Mouse (Mus musculus) cerebellum, postnatal 14 days (tissue): ENCODE results near the gene Ace.
"Not testable (repeated sequence)": the region's sequence is repeated elsewhere in the genome, so short reads cannot be mapped to it uniquely, and the experiment has no call there.

Experiments
- DNase-seq, 2 experiments: peaks; one replicate each; pipeline ENCODE4 v3.0.0; 2021; ENCODE audit warnings: mixed read lengths in 2 of 2

Gene Ace

DNA sequence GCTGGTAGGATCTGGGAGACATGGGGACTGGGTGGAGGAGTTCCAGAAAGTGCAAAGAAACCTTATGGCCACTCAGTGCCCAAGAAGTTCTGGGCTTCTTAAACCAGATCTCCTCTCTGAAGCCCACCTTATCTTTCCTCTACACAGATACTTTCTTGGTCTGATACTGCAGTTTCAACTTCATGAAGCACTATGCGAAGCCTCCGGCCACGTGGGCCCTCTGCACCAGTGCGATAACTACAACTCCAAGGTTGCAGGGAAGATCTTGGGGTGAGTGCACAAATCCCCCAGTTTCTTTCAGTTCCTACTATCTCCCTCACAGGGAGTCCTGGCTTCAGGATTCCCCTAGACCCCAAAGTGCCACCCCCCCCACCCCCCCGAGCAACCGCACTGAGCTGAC, 32.3 kb downstream of the Ace start:
- no peak for DNase-seq

DNA sequence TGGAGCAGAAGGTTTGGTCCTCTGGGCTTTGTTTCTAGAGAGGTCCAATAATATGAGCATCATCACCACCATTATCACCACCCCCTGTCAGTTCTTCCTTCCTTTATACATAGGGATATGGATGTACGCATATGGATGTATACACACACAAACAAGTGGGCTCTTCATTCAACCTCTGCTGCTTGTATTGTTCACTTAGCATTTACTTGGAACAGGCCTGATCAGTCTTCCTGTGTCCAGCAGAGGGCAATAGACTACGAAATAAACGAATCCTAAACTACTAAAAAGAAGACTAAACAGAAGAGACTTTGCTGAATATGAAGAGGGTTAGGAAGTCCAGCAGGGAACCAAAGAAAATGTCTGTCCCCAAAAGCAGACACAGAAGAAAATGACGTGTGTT, 34.0 kb downstream of the Ace start:
- DNase-seq: peak; percentile 45 to 55

DNA sequence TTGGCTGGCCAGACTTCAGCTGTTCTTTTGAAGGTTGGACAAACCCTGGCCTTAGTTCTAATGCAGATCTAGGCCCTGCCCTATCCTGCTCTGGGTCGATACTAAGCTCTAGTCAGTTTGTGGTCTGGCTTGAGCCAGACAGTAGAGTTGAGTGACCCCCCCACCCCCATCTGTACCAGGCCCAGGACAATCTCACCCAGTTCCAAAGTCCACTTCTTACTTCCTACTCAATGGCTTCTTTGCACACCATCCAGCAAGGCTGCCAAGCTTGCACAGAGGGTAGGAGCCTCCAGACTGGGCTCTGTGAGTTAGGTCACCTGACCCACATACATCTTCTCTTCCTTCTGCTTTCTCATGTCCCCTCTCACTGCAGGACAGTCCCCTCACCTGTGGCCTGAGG, 36.8 kb downstream of the Ace start:
- DNase-seq: no peak

DNA sequence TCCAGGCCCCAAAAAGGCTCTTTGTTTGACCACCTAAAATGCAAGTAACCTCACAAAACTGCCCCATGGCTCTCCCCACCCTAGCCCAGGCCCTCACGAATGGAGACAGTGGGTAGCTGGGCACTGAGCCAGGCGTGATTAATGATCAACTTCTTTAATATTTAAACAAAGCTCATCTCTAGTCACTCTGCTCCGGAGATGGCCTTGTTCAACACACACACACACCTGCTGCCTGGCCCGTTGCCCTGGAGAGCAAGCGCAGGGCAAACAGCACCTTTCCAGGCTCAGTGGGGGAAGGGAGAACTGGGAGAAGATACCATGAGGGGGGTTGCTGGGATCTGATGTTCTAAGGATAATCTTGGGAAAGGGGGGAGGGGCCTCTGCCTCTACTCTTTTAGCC, 38.2 kb downstream of the Ace start:
- peak; percentile 39 to 56 for DNase-seq

DNA sequence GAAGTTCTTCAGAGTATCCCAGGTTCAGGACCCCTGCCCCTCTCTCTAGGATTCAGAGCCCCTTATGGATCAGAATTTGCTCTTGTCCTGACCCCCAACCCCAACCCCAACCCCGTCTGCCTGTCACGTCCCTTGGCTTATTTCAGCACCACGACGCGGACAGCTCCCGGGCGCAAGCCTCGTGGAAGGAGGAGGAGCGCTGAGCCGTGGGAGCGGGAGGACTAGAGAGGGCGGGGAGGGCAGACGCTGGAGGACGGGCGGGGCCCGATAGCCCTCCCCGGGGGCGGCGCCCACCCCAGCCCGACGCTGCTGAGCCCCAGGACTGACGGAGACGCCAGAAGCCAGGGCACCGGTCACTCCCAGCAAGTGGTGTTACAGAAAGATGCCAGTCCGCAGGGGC, 40.1 kb downstream of the Ace start, which contains the start of gene Kcnh6:
Kcnh6 (plus strand) TSS at position 304 of the 400 bp plus-strand sequence.
- DNase-seq: peak in 1 of 2 experiments; percentile 42

DNA sequence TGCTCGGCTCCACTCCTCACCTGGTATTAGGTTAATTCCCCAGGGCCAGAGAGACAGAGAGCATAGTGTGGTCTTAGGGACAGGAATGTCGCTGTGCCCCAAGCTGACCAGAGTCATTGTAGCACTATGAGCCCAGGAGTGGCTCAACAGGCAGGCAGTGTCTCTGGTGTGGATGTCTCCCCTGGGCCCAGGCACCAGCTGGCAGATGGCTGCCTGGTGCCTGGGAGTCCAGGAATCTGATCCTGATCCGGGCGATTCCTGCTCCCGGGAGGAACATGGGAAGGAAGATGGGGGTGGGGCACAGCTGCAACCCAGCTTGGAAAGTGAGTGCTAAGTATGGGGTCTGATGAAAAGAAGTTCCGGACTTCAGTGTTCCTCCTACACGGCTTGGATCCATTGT, 45.0 kb downstream of the Ace start:
- DNase-seq: no peak

DNA sequence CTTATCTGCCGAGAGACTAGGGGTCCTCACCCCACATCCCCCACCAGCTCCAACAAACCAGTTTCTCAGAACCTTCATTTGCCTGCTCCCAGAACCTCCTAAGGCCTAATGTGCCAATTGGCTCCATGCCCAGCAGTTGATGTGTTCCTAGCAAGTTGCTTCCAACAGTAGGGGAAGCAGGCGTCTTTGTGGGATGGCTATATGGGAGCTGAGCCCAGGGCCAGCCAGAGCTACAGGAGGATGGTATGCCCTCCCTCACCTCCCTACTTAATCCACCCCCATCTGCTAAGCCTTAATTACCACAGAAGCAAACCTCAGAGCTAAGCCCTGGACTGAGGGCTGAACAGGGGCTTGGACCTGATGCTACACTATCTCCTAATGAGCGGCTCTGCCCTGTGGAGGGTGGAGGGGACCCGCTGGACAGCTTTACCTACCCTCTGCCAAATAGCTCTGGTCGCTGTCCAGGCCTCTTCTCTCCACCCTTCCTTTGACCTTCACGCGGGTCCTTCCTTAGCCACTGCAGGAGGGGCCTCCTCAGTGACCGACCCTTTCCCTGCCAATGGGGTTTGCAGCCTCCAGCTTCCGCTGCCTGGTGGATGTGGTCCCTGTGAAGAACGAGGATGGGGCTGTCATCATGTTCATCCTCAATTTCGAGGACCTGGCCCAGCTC, 45.9 kb downstream of the Ace start:
- DNase-seq: peak; percentile 85 to 92

DNA sequence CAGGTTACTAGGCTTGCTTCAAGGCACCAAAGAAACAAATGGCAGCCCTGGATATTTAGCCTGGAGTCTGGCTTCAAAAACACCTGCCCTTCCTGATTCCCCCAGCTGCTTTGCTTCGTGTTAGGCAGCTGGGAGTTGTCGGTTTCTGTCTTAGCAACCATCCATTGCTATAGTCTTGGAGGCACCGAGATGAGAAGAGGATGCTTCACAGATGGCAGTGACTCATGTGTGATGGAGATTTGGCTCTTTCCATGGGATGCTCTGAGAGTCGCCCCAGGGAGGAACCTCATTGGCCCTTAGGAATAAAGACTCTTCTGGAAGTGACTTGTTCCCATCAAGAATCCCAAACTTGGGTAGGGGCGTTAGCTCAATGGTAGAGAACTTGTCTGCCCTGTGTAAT, 48.7 kb downstream of the Ace start:
- no peak for DNase-seq

DNA sequence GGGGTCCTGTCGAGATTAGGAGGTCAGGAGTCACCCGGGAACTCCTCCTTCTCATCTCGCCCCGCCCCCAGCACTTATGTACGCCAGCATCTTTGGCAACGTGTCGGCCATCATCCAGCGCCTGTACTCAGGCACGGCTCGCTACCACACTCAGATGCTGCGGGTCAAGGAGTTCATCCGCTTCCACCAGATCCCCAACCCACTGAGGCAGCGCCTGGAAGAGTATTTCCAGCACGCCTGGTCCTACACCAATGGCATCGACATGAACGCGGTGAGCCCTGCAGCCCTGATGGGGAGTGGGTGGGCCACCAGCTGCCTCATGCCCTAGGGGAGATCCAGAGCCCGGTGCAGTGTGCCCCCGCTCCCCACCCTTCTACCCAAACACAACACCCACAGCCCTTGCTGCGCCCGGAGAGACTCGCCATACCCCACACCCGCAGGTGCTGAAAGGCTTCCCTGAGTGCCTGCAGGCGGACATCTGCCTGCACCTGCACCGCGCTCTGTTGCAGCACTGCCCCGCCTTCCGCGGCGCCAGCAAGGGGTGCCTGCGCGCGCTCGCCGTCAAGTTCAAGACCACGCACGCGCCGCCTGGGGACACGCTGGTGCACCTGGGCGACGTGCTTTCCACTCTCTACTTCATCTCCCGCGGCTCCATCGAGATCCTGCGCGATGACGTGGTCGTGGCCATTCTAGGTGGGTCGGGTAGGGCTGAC, 52.5 kb downstream of the Ace start:
- peak; percentile 46 to 59 for DNase-seq

DNA sequence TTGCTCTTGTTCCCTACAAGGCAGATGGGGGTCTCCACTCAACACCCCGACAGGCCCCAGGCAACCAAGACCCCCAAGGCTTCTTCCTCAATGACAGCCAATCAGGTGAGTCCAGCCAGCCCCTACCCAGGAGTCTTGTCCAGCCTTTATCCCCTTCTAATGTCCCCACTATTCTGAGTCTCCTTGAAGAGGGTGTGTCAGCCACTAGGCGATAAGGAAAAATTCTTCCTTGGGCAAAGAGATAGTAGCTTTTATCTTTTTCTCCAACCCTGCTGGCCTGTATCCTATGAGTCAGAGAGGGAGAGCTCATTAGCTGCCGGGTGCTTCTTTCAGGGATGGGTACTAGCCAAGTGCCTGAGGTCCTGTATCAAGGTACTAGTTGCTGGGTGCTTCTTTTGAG, 58.0 kb downstream of the Ace start:
- DNase-seq: no peak

DNA sequence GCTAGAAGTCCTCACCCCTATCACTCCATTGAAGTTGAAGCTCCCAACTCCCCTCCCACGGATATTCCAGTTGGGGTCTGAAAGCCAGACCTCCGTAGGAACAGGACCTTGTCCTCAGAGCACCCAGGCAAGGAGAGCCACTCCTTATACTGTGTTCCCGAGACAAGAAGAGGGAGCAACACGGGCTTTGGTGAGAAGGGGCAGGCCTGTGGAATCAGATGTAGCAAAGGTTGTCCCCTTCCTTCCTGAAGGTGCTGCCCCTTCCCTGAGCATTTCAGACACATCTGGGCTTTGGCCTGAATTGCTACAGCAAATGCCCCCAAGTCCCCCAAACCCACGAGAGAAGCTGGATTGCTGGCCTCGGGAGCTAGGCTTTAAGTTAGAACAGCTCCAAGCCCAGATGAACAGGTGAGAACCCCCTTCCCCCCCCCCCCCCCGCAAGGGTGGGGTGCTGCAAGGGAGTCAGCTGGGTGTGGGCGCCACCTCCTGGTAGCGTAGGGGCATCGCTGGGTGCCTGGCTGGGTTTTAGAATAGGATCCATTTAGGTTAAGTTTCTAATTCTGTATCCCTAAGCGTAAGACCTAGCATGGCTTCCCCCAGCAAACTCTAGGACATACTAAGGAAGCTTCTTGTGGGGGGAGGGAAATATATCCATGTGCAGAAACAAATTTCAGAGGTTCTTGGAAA, 58.9 kb downstream of the Ace start:
- peak; percentile 78 to 85 for DNase-seq

DNA sequence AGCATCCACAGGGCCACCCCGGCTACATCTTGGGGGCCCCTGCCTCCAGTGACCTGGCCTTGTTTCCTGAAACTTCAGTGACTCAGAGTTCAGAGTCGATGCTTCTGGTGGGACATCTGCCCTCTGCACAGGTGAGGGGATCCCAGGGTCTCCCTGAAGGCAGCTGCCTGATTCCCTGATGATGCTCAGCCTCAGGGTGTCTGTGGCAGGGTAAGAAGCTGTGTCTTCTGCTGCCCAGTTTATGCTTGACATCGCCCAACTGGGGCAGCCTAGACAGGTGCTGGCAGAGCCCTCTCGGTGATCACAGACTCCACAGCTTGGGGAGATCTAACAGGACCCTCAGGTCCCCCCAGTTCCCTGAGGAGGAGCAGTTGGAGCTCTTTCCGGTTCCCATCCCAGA, 59.9 kb downstream of the Ace start:
- DNase-seq: no peak

DNA sequence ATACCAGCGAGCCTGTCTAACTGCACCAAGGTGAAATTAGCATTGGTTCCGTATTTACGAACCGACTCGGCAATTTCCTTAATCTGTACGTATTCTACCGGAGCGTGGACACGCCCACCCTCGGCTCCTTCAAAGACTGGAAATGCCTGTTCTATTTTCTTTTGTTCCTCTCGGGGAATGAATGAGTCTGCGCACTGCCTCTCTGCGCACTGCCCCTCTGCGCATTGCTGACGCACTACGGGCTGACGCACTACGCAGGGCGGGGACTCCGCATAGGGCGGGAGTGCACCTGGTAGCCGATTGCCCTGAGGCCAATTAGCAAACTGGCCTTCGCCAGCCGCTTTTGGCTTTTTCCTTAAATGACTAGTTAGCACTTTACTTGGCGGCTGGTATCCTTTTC, 64.3 kb downstream of the Ace start:
- DNase-seq: not testable (repeated sequence)

DNA sequence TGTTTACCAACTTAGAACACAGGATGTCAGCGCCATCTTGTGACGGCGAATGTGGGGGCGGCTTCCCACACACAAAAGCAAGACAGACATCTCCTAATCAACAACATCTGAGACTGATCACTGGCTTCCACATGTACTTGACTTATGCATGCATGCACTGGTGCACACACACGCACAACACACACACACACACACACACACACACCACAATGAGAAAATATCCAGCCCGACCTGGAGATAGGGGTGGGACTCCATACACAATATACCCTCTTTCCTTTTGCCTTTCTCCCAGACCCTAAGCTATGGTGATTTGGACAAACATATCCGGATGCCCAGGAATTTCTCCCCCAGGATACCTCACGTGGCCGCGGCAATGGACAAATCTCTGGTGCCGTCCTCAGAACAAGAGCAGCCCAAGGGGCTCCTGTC, 65.8 kb downstream of the Ace start:
- peak in 1 of 2 experiments; percentile 40 for DNase-seq

DNA sequence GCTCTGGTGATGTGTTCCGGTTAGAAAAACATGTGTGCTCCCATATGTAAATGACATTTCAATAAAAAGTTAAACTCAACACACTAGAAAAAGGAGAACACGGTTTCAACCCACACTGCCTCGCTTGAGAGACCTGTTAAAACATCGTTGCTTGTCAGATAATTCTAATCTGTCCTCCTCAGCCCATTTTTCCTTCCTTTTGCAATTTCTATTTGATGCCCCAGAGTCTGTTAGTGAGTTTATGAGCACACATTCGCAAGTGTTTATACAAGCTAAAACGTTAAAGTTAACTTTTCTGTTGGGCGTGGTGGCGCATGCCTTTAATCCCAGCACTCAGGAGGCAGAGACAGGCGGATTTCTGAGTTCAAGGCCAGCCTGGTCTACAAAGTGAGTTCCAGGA, 67.2 kb downstream of the Ace start:
- no peak for DNase-seq

DNA sequence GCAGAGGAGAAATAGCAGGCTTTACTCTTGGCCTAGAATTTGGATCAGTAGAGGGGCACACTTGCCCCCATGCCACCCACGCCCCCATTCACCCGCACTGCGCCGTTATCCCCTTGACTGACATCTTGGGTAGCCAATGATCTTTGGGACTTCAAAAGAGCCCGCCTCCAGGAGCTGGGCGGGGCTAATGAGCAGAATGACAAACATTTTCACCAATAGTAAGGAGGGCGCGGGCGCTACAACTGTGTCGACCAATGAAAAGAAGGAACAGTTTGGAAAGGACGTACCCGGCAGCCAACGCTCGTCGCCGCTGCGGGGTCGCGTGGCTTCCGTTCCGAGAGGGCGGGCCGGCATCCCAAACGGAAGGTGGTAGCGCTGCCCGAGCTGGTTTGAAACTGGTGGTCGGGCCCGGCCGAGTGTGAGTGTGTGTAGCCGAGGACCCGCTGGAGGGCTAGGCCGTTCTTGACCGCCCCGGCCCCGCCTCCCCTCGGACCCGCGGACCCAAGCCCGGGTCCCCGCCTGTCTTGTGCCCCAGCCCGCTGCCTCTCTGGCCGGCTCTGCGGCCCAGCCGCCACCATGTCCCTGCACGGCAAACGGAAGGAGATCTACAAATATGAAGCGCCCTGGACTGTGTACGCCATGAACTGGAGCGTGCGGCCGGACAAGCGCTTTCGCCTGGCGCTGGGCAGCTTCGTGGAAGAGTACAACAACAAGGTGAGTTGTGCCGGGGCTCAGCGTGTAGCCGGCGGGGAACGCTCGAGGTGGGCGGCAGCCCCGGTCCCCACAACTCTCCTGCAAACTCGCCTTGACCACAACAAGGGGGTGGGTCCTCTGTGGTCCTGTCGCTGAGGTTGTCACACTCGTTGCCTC, 69.0 kb downstream of the Ace start, which contains the start of gene Dcaf7:
Dcaf7 (plus strand) TSS at position 325 of the 870 bp plus-strand sequence.
- peak; percentile 98 to 99 for DNase-seq

DNA sequence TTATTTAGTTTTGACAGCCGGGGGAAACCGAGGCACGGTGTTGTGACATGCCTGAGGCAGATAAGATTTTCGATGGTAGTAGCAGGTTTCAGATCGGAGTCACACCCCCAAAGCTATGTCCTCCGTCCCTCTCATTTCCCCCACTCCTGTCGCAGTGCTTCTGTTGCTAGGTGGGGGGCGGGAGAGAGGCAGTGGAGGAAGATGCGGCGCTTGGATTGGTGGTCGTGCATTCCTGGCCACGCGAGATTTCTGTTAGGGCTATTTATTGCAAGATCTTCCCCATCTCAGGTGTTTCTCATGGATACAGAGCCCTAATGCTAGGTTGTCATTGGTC, 69.6 kb downstream of the Ace start:
- peak; percentile 88 to 93 for DNase-seq
